Mouse (Mus musculus): Measurements from ENCODE around the gene Krit1.
A peak's percentile ranks its signal among the peaks of the same experiment; 100 is the strongest.
"Not testable (repeated sequence)": the region's sequence is repeated elsewhere in the genome, so short reads cannot be mapped to it uniquely, and the experiment has no call there.

The Krit1 gene

DNA sequence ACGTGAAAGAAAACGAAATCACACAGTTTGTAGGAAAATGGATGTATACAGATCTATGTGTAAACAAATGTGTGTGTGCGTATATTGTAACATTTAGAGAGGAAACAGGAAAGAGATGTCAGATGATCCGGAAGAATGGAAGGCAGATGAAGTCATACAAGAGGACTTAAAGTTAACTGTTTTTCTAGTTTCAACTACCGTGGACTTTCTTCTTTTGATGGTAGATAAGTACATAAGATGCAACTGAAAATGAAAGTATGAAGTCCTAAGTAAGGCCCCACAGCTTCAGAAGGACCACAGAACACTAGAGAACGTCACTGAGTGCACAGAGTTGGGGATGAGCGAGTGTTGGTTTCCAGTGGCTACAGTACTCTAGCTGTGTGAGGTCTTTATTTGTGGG, 83.9 kb downstream of the Krit1 start:
- DNase-seq (ENCODE audit: low spot score), result not testable (repeated sequence)

DNA sequence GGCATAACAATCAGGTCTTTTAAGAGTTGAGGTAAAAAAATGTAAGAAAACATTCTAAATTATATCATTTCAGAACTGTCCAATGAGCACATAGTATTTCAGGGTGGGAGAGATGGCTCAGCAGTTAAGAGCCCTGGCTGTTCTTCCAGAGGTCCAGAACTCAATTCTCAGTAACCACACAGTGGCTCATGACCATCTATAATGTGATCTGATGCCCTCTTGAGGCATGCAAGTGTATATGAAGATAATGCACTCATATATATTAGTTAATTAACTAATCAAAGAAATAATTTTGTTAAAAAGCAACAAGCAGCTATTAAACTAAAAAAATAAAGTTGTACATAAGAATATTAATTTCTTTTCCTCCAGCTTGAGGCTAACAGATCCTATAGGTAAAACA, 86.2 kb downstream of the Krit1 start:
- DNase-seq (ENCODE audit: low spot score), result no peak

DNA sequence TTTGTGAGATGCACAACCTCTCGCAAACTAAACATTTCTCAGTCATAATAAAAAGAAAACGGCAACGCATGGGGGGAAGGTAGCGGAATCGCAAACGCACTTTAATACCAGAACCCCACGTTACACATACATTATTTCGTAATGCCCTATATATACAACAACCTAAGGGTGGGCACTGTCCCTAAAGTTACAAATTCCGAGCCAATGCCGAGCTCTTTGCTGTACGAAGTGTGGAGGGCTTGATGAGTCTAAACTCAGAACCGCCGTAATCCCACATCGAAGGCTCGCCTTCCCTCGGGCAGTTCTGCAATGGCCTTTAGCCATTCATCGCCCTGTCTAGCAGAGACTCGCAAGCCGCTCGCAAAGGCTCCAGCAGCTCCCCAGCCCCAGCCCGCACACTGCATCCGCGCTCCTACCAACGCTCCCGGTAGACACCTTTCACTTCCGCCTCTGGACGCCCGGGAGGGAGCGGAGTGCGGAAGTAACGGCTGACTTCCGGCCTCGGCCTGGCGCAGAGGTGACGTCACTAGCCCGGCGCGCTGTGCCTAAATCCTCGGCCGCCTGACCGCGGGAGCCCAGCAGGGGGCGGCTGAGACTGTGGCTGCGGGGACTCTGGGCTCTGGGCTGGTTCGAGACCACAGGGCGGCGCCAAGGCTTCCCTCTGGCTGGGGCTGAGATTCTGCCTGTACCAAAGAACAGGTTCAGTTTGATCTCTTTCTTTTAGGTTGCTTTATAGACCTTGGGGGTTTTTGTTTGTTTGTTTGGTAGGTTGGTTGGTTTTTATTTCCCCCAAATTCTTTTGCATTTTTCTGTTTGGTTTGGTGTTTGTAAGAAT, 90.7 kb downstream of the Krit1 start, which contains the start of gene Mterf1a:
TSS of gene Mterf1a (minus strand) at position 475 of the 835 bp plus-strand sequence.
- DNase-seq (ENCODE audit: low spot score), result peak; percentile 16

DNA sequence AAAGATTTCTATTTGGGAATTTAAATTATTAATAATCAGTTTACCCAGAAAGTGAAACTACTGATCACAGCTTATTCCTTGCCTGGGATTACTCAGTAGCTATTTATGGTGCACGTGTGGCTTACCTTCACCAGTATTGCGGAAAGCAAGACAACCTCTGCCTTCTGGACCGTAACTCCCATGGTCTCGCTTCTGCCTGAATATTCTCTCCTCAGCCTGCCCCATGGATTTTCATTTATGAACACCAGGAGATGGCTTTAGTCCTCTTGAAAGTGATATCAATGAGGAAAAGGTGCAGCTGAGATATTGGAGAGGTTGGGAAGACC, 91.3 kb downstream of the Krit1 start:
- not testable (repeated sequence) for DNase-seq (ENCODE audit: low spot score)
